Mouse (Mus musculus) duodenum, adult 2 months (tissue): Measurements from ENCODE around the gene Palm2. TPM values are rescaled to one million over a fixed set of nuclear protein-coding genes. Genes with fewer than 3 reads are reported as not detected.

Source experiments
- polyA plus RNA-seq: library from polyadenylated mRNA; depleted of rRNA; stranded (reverse); fragments of >200 nt; gene quantifications from 2 replicates; pipeline ENCODE4 v1.2.3, GENCODE M21; 2012; ENCODE audit warnings: low replicate concordance; rRNA removed

The Palm2 gene
- not detected in 2 replicates for polyA plus RNA-seq

GRCm38 (mm10) chr4:57433941-57434704 is at the start of gene Palm2:
TSS of gene Palm2 (plus strand) at chr4:57434247.

GRCm38 (mm10) chr4:57567666-57568206 is 133.7 kb downstream of the Palm2 start, which contains the start of gene Pakap:
TSS of gene Pakap (plus strand) at chr4:57568179.

GRCm38 (mm10) chr4:57717354-57717753 is 283.3 kb downstream of the Palm2 start, which contains the start of gene Akap2:
TSS of gene Akap2 (plus strand) at chr4:57717657.

Other genes with a start within 250 kb of the Palm2 start
- 9.3 and 10.1 TPM in 2 replicates for gene Ptpn3, start 132.4 kb upstream of the Palm2 start, polyA plus RNA-seq
- 0.06 and 0.43 TPM in 2 replicates for gene Pakap, start 133.9 kb downstream of the Palm2 start, polyA plus RNA-seq